Mouse (Mus musculus) mesoderm, embryonic 11.5 days (tissue): ENCODE data around the gene Samd4b.
A peak's percentile ranks its signal among the peaks of the same experiment; 100 is the strongest.
"Not testable (repeated sequence)": the region's sequence is repeated elsewhere in the genome, so short reads cannot be mapped to it uniquely, and the experiment has no call there.

ENCODE experiments used
- DNase-seq: peaks from one replicate; pipeline ENCODE4 v3.0.0-alpha.2; 2012; ENCODE audit warnings: low read depth, low spot score

Gene Samd4b

GRCm38 (mm10) chr7:28509121-28509520 is 88.8 kb downstream of the Samd4b start:
- DNase-seq: not testable (repeated sequence)

- peak; percentile 44 for DNase-seq
These were observed 92.4 kb downstream of the Samd4b start for GRCm38 (mm10) chr7:28505585-28505984.

GRCm38 (mm10) chr7:28495426-28495825 is 102.5 kb downstream of the Samd4b start:
- peak; percentile 23 for DNase-seq

- DNase-seq: no peak
These were observed 105.6 kb downstream of the Samd4b start for GRCm38 (mm10) chr7:28492310-28492709.

- DNase-seq: no peak
These were observed 107.0 kb downstream of the Samd4b start for GRCm38 (mm10) chr7:28490903-28491302.

GRCm38 (mm10) chr7:28490410-28490809 is 107.5 kb downstream of the Samd4b start:
- peak; percentile 61 for DNase-seq

- peak; percentile 33 for DNase-seq
These were observed 109.9 kb downstream of the Samd4b start for GRCm38 (mm10) chr7:28488030-28488491.

GRCm38 (mm10) chr7:28484192-28484591 is 113.8 kb downstream of the Samd4b start:
- no peak for DNase-seq

GRCm38 (mm10) chr7:28482854-28483253 is 115.1 kb downstream of the Samd4b start:
- DNase-seq: no peak

GRCm38 (mm10) chr7:28478854-28479253 is 119.1 kb downstream of the Samd4b start:
- DNase-seq: no peak

- no peak for DNase-seq
These were observed 120.6 kb downstream of the Samd4b start for GRCm38 (mm10) chr7:28477363-28477762.

- DNase-seq: no peak
These were observed 121.8 kb downstream of the Samd4b start for GRCm38 (mm10) chr7:28476191-28476590.

- peak; percentile 54 for DNase-seq
These were observed 130.7 kb downstream of the Samd4b start for GRCm38 (mm10) chr7:28467213-28467751.

- no peak for DNase-seq
These were observed 131.2 kb downstream of the Samd4b start for GRCm38 (mm10) chr7:28466721-28467212.

- DNase-seq: peak; percentile 43
These were observed 133.3 kb downstream of the Samd4b start for GRCm38 (mm10) chr7:28464416-28465212.

GRCm38 (mm10) chr7:28462769-28463168 is 135.2 kb downstream of the Samd4b start:
- no peak for DNase-seq

GRCm38 (mm10) chr7:28460361-28460760 is 137.6 kb downstream of the Samd4b start:
- DNase-seq: no peak

- DNase-seq: no peak
These were observed 145.5 kb downstream of the Samd4b start for GRCm38 (mm10) chr7:28452361-28453005.

- no peak for DNase-seq
These were observed 146.2 kb downstream of the Samd4b start, which contains the start of gene Lrfn1 for GRCm38 (mm10) chr7:28451531-28452360. Lrfn1 (plus strand) TSS chr7:28451980.

GRCm38 (mm10) chr7:28447865-28448820 is 149.8 kb downstream of the Samd4b start:
- DNase-seq: no peak
